Mouse (Mus musculus): ENCODE data around the gene Uqcr11.

Uqcr11 gene

GRCm38 (mm10) chr10:80399191-80399972 lies 7.2 kb downstream of the Uqcr11 start, which contains the start of gene Mbd3:
TSS of gene Mbd3 (minus strand) at chr10:80399550.
- DNase-seq (ENCODE audit: low spot score), result peak; percentile 100

- peak; percentile 98 for DNase-seq (ENCODE audit: low spot score)
Measured at GRCm38 (mm10) chr10:80398719-80399190, 7.9 kb downstream of the Uqcr11 start.

GRCm38 (mm10) chr10:80398174-80398535 lies 8.5 kb downstream of the Uqcr11 start:
- no peak for DNase-seq (ENCODE audit: low spot score)

- no peak for DNase-seq (ENCODE audit: low spot score)
Measured at GRCm38 (mm10) chr10:80397524-80398173, 9.0 kb downstream of the Uqcr11 start.

GRCm38 (mm10) chr10:80396822-80397523 lies 9.7 kb downstream of the Uqcr11 start:
- DNase-seq (ENCODE audit: low spot score), result no peak

- no peak for DNase-seq (ENCODE audit: low spot score)
Measured at GRCm38 (mm10) chr10:80395025-80395627, 11.5 kb downstream of the Uqcr11 start.

- DNase-seq (ENCODE audit: low spot score), result no peak
Measured at GRCm38 (mm10) chr10:80392687-80393086, 13.9 kb downstream of the Uqcr11 start.

- no peak for DNase-seq (ENCODE audit: low spot score)
Measured at GRCm38 (mm10) chr10:80390697-80391096, 15.9 kb downstream of the Uqcr11 start.

GRCm38 (mm10) chr10:80389185-80389708 lies 17.4 kb downstream of the Uqcr11 start:
- DNase-seq (ENCODE audit: low spot score), result no peak

GRCm38 (mm10) chr10:80388731-80389130 lies 17.9 kb downstream of the Uqcr11 start:
- no peak for DNase-seq (ENCODE audit: low spot score)

GRCm38 (mm10) chr10:80387522-80387959 lies 19.1 kb downstream of the Uqcr11 start, which contains the start of gene Mex3d:
TSS of gene Mex3d (minus strand) at chr10:80387659.
- peak; percentile 89 for DNase-seq (ENCODE audit: low spot score)

- no peak for DNase-seq (ENCODE audit: low spot score)
Measured at GRCm38 (mm10) chr10:80386735-80387471, 19.7 kb downstream of the Uqcr11 start.

- DNase-seq (ENCODE audit: low spot score), result no peak
Measured at GRCm38 (mm10) chr10:80385811-80386734, 20.6 kb downstream of the Uqcr11 start.

- DNase-seq (ENCODE audit: low spot score), result no peak
Measured at GRCm38 (mm10) chr10:80385310-80385709, 21.3 kb downstream of the Uqcr11 start.

GRCm38 (mm10) chr10:80384709-80385108 lies 21.9 kb downstream of the Uqcr11 start:
- DNase-seq (ENCODE audit: low spot score), result no peak

- no peak for DNase-seq (ENCODE audit: low spot score)
Measured at GRCm38 (mm10) chr10:80384115-80384639, 22.5 kb downstream of the Uqcr11 start.

GRCm38 (mm10) chr10:80383431-80383830 lies 23.2 kb downstream of the Uqcr11 start:
- DNase-seq (ENCODE audit: low spot score), result no peak

- no peak for DNase-seq (ENCODE audit: low spot score)
Measured at GRCm38 (mm10) chr10:80382641-80383365, 23.8 kb downstream of the Uqcr11 start.

GRCm38 (mm10) chr10:80377716-80378115 lies 28.9 kb downstream of the Uqcr11 start:
- peak; percentile 84 for DNase-seq (ENCODE audit: low spot score)
